Mouse (Mus musculus) cerebellum, adult 2 months (tissue): ENCODE data around the gene Masp1. TPM values are rescaled to one million over a fixed set of nuclear protein-coding genes. Genes with fewer than 3 reads are reported as not detected.

Source experiments
- DNase-seq, 2 experiments: peaks; one replicate each; pipeline ENCODE4 v3.0.0; 2021
- H3K27ac ChIP-seq: fragments of 200-500 bp; 2 replicates; pipeline ENCODE4 v1.5.1; 2012; ENCODE audit warnings: low read length, control low read depth, inconsistent platforms; ENCODE audit not compliant: insufficient read depth
- H3K27me3 ChIP-seq: fragments of 200-500 bp; 2 replicates; pipeline ENCODE4 v1.6.1; 2012; ENCODE audit warnings: inconsistent platforms, mild to moderate bottlenecking, low read length, moderate library complexity; ENCODE audit not compliant: control insufficient read depth, insufficient read depth
- H3K4me1 ChIP-seq: fragments of 200-500 bp; 2 replicates; pipeline ENCODE4 v1.6.1; 2011; ENCODE audit warnings: low read length; ENCODE audit not compliant: control insufficient read depth, insufficient read depth
- H3K4me3 ChIP-seq: fragments of 200-500 bp; replicated peaks from 2 replicates; pipeline ENCODE3; 2011; ENCODE audit warnings: mild to moderate bottlenecking, low read depth, low read length, control low read depth; ENCODE audit not compliant: insufficient read depth
- CTCF ChIP-seq: fragments of 200-500 bp; IDR thresholded peaks from 2 replicates; pipeline ENCODE4 v1.5.1; 2011; ENCODE audit warnings: low read depth, mild to moderate bottlenecking, control low read depth, low read length, moderate library complexity, borderline replicate concordance; ENCODE audit not compliant: insufficient read depth
- POLR2A ChIP-seq: fragments of 200-500 bp; IDR thresholded peaks from 2 replicates; pipeline ENCODE4 v1.6.1; 2011; ENCODE audit warnings: low read length, control low read depth, borderline replicate concordance; ENCODE audit not compliant: insufficient read depth
- WGBS: fragments of 180-500 bp; shearing (Covaris S2); methylation state at CpG from one replicate; pipeline ENCODE4 v1.1.7; 2018; 5-methylcytosine and 5-hydroxymethylcytosine counted together
- polyA plus RNA-seq: library from polyadenylated mRNA; depleted of rRNA; stranded (reverse); fragments of >200 nt; gene quantifications from 2 replicates; pipeline ENCODE4 v1.2.3, GENCODE M21; 2012

Masp1 gene
- polyA plus RNA-seq, 1 experiment = 13.7 TPM

DNA sequence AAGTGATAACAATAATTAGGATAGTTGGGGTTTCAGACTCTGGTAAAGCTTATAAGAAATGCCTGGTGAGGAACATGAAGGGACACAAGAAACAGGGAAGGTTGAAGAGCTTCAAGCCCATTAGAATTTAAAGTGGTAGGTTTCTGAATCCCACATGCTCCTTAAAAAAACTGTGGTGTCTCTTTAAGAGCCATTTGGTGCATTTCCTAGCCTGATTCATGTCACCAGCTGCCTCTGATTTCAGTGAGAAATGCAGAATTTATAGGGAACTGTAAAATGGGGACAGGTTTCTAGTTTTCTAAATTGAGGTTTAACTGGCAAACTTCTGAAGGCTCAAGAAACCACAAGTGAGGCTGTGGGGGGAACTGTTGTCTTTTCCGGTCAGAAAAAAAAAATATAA, 844 bp downstream of the Masp1 start:
- TF ChIP-seq POLR2A = no peak
- no peak for TF ChIP-seq CTCF
- no peaks in the 10 kb centered on the region; the same call in 1 of the 2 replicates for H3K4me1 ChIP-seq
- DNase-seq = no peak
- H3K27me3 ChIP-seq = no peaks in the 10 kb centered on the region; the same call in 1 of the 2 replicates
- 30% methylated on average over 1 of the region's 1 CpGs for WGBS
- no peak overlapping the region for H3K4me3 ChIP-seq
- H3K27ac ChIP-seq = no peak overlapping the region

- H3K27me3 ChIP-seq = no peaks in the 10 kb centered on the region; the same call in 1 of the 2 replicates
- no peak overlapping the region for H3K27ac ChIP-seq
- TF ChIP-seq POLR2A (no peak), CTCF (no peak)
- no peaks in the 10 kb centered on the region; the same call in 1 of the 2 replicates for H3K4me1 ChIP-seq
- no peak overlapping the region for H3K4me3 ChIP-seq
- 57% methylated on average over 10 of the region's 10 CpGs for WGBS
- no peak for DNase-seq
Measured at GRCm38 (mm10) chr16:23518567-23519369, 1.8 kb downstream of the Masp1 start.

DNA sequence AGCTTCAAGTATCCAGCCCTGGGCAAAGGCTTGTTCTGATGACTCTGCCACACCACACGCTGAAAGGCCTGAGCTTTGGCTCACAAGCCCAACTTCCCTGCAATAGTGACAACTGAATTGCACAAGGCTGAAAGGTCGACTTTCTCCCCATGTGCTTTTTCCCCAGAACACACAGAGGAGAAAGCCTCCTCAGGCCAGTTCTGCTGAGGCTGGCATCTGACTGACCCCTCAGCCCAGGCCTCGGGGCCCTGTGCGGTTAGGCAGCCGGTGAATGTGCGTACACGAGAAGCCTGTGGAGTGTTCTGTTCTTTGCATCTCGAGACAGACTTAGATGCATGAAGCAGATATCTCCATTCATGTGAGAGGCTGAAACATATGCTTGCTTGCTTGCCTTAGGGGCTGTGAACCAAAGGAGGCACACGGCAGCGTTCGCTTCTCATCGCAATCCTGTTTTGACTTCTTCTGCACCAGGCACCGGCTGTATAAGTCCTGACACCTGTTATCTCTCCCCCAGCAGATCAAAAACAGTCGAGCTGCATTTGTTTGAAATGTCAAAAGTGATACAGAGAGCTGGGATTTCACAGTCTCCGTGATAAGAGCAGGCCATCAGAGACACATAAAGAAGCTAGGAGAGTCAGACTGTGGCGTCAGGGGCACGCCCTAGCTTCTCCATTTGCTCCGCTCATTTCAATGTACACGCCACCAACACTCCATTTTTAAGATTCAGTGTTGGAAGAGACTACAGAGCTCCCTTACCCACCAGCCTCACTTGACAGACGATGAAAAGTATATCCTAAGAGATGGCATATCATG, 2.7 kb downstream of the Masp1 start:
- Histone ChIP-seq H3K27ac (no peak overlapping the region; the same call in 1 of the 2 replicates), H3K4me1 (no peaks in the 10 kb centered on the region; the same call in 1 of the 2 replicates), H3K4me3 (no peak overlapping the region), H3K27me3 (no peaks in the 10 kb centered on the region; the same call in 1 of the 2 replicates)
- DNase-seq = no peak
- 54% methylated on average over 20 of the region's 20 CpGs for whole genome bisulfite sequencing
- TF ChIP-seq CTCF (no peak), POLR2A (no peak)

GRCm38 (mm10) chr16:23517230-23517629, 3.4 kb downstream of the Masp1 start:
- Histone ChIP-seq H3K4me1 (no peaks in the 10 kb centered on the region; the same call in 1 of the 2 replicates), H3K27me3 (no peaks in the 10 kb centered on the region; the same call in 1 of the 2 replicates), H3K4me3 (no peak overlapping the region), H3K27ac (no peak overlapping the region)
- DNase-seq = no peak
- 91% methylated on average over 5 of the region's 5 CpGs for WGBS
- no peak for TF ChIP-seq CTCF
- TF ChIP-seq POLR2A = no peak

DNA sequence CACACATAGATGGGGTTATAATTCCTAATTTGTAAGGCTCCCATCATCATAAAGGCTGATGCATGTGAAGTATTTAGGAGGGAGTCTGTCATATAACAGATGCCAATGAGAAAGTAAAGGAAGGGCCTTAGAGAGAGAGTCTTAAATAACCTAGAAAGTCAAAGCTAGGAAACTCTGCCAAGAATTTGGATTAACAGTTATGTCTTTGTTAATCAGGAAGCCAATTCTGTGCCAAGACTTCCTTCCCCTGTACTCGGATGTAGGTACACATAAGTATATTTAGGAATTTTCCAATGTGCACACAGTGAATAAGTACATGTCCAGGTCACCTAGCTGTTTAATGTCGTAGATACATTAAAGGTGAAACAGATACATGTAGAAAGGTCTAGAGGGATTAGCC, 4.0 kb downstream of the Masp1 start:
- DNase-seq = no peak
- H3K4me1 ChIP-seq = no peaks in the 10 kb centered on the region; the same call in 1 of the 2 replicates
- H3K27ac ChIP-seq = no peak overlapping the region
- 68% methylated on average over 2 of the region's 2 CpGs for WGBS
- no peak overlapping the region for H3K4me3 ChIP-seq
- H3K27me3 ChIP-seq = no peaks in the 10 kb centered on the region; the same call in 1 of the 2 replicates
- no peak for TF ChIP-seq CTCF
- TF ChIP-seq POLR2A = no peak

DNA sequence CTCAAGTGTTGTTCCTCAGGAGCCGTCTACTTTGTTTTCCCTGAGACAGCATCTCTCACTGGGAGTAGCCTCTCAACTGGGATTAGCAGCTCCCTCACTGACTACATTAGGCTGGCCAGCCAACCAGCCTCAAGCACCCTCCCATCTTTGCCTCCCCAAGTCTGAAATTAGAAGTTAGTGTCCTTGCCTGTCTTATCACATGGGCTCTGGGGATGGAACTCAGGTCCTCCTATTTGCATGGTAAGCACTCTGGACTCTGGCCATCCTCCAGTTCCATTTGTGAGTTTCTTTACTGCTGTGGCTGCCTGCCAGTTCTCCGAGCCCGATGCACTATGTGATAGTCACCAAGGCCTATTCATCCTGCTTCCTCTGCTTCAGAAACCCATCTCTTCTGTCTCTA, 4.8 kb downstream of the Masp1 start:
- no peak overlapping the region for H3K4me3 ChIP-seq
- WGBS = 48% methylated on average over 3 of the region's 3 CpGs
- no peaks in the 10 kb centered on the region; the same call in 1 of the 2 replicates for H3K4me1 ChIP-seq
- DNase-seq = no peak
- no peak for TF ChIP-seq CTCF
- no peak overlapping the region for H3K27ac ChIP-seq
- H3K27me3 ChIP-seq = no peaks in the 10 kb centered on the region; the same call in 1 of the 2 replicates

GRCm38 (mm10) chr16:23513401-23513800, 7.2 kb downstream of the Masp1 start:
- Histone ChIP-seq H3K27ac (no peak overlapping the region), H3K4me1 (no peaks in the 10 kb centered on the region), H3K27me3 (no peaks in the 10 kb centered on the region; the same call in 1 of the 2 replicates), H3K4me3 (no peak overlapping the region)
- 92% methylated on average over 1 of the region's 1 CpGs for WGBS
- TF ChIP-seq CTCF (no peak), POLR2A (no peak)
- no peak for DNase-seq
